Mouse (Mus musculus): Measurements from ENCODE around the gene Kcnj3. TPM values are rescaled to one million over a fixed set of nuclear protein-coding genes. Genes with fewer than 3 reads are reported as not detected.
"Not testable (repeated sequence)": the region's sequence is repeated elsewhere in the genome, so short reads cannot be mapped to it uniquely, and the experiment has no call there.

Gene Kcnj3
- polyA plus RNA-seq, 1 experiment from 2014 or later: 0.84 TPM

- ATAC-seq (ENCODE audit: borderline replicate concordance, extremely low read depth, low FRiP score, low TSS enrichment): no peak
- H3K4me1 ChIP-seq: no peaks in the 10 kb centered on the region
Observed at GRCm38 (mm10) chr2:55450774-55451173, 15.0 kb downstream of the Kcnj3 start.

GRCm38 (mm10) chr2:55459195-55459594 lies 23.4 kb downstream of the Kcnj3 start:
- Histone ChIP-seq H3K4me3 (no peak overlapping the region), H3K27me3 (no peaks in the 10 kb centered on the region), H3K27ac (no peak overlapping the region), H3K9ac (no peak overlapping the region), H3K4me1 (no peaks in the 10 kb centered on the region), H3K36me3 (no peaks in the 10 kb centered on the region), H3K9me3 (no peaks in the 10 kb centered on the region), H3K4me2 (no peak overlapping the region)
- ATAC-seq (ENCODE audit: borderline replicate concordance, extremely low read depth, low FRiP score, low TSS enrichment): no peak
- 81% methylated on average over 2 of the region's 2 CpGs for WGBS

More at GRCm38 (mm10) chr2:55450774-55451173, 15.0 kb downstream of the Kcnj3 start:
- Histone ChIP-seq H3K4me2 (no peak overlapping the region), H3K9me3 (no peaks in the 10 kb centered on the region), H3K4me3 (no peak overlapping the region), H3K36me3 (no peaks in the 10 kb centered on the region), H3K27ac (no peak overlapping the region), H3K9ac (no peak overlapping the region), H3K27me3 (no peaks in the 10 kb centered on the region)
- WGBS: 50% methylated on average over 1 of the region's 1 CpGs

- WGBS: 54% methylated on average over 2 of the region's 2 CpGs
Observed at GRCm38 (mm10) chr2:55469141-55469540, 33.4 kb downstream of the Kcnj3 start.

GRCm38 (mm10) chr2:55470006-55470405 lies 34.2 kb downstream of the Kcnj3 start:
- Histone ChIP-seq H3K4me1 (no peaks in the 10 kb centered on the region), H3K4me3 (no peak overlapping the region), H3K9me3 (no peaks in the 10 kb centered on the region), H3K9ac (no peak overlapping the region), H3K27ac (no peak overlapping the region), H3K4me2 (no peak overlapping the region), H3K36me3 (no peaks in the 10 kb centered on the region), H3K27me3 (no peaks in the 10 kb centered on the region)
- ATAC-seq (ENCODE audit: borderline replicate concordance, extremely low read depth, low FRiP score, low TSS enrichment): no peak
- 68% methylated on average over 2 of the region's 2 CpGs for WGBS

More at GRCm38 (mm10) chr2:55469141-55469540, 33.4 kb downstream of the Kcnj3 start:
- Histone ChIP-seq H3K4me3 (no peak overlapping the region), H3K27ac (no peak overlapping the region), H3K4me2 (no peak overlapping the region), H3K27me3 (no peaks in the 10 kb centered on the region), H3K4me1 (no peaks in the 10 kb centered on the region), H3K9me3 (no peaks in the 10 kb centered on the region), H3K36me3 (no peaks in the 10 kb centered on the region), H3K9ac (no peak overlapping the region)
- ATAC-seq (ENCODE audit: borderline replicate concordance, extremely low read depth, low FRiP score, low TSS enrichment): no peak

GRCm38 (mm10) chr2:55479511-55479910 lies 43.7 kb downstream of the Kcnj3 start:
- Histone ChIP-seq H3K9me3 (no peaks in the 10 kb centered on the region), H3K36me3 (no peaks in the 10 kb centered on the region), H3K4me3 (no peak overlapping the region), H3K9ac (no peak overlapping the region), H3K4me1 (no peaks in the 10 kb centered on the region), H3K27me3 (no peaks in the 10 kb centered on the region), H3K4me2 (no peak overlapping the region), H3K27ac (no peak overlapping the region)
- no peak for ATAC-seq (ENCODE audit: borderline replicate concordance, extremely low read depth, low FRiP score, low TSS enrichment)
- 71% methylated on average over 4 of the region's 4 CpGs for WGBS

- no peaks in the 10 kb centered on the region for H3K4me1 ChIP-seq
- no peak overlapping the region for H3K27ac ChIP-seq
- no peak for ATAC-seq (ENCODE audit: borderline replicate concordance, extremely low read depth, low FRiP score, low TSS enrichment)
- H3K9me3 ChIP-seq: no peaks in the 10 kb centered on the region
- WGBS: 62% methylated on average over 4 of the region's 4 CpGs
- H3K36me3 ChIP-seq: no peaks in the 10 kb centered on the region
- H3K4me3 ChIP-seq: no peak overlapping the region
- no peak overlapping the region for H3K9ac ChIP-seq
- no peaks in the 10 kb centered on the region for H3K27me3 ChIP-seq
- no peak overlapping the region for H3K4me2 ChIP-seq
Observed at GRCm38 (mm10) chr2:55479933-55480601, 44.3 kb downstream of the Kcnj3 start.

- Histone ChIP-seq H3K9me3 (no peaks in the 10 kb centered on the region), H3K4me1 (no peaks in the 10 kb centered on the region), H3K36me3 (no peaks in the 10 kb centered on the region), H3K4me2 (no peak overlapping the region), H3K27me3 (no peaks in the 10 kb centered on the region), H3K4me3 (no peak overlapping the region), H3K27ac (no peak overlapping the region), H3K9ac (no peak overlapping the region)
- ATAC-seq (ENCODE audit: borderline replicate concordance, extremely low read depth, low FRiP score, low TSS enrichment): no peak
Observed at GRCm38 (mm10) chr2:55480602-55480965, 44.8 kb downstream of the Kcnj3 start.

GRCm38 (mm10) chr2:55485500-55486129 lies 49.8 kb downstream of the Kcnj3 start:
- not testable (repeated sequence) for H3K36me3 ChIP-seq; H3K27me3 ChIP-seq; H3K9me3 ChIP-seq; H3K4me1 ChIP-seq; H3K4me2 ChIP-seq; H3K9ac ChIP-seq; H3K27ac ChIP-seq; ATAC-seq (ENCODE audit: borderline replicate concordance, extremely low read depth, low FRiP score, low TSS enrichment); H3K4me3 ChIP-seq
- WGBS: 78% methylated on average over 7 of the region's 7 CpGs

- no peaks in the 10 kb centered on the region for H3K27me3 ChIP-seq
- H3K27ac ChIP-seq: no peak overlapping the region
- H3K4me1 ChIP-seq: no peaks in the 10 kb centered on the region
- H3K4me3 ChIP-seq: no peak overlapping the region
- H3K9me3 ChIP-seq: no peaks in the 10 kb centered on the region
- no peak for ATAC-seq (ENCODE audit: borderline replicate concordance, extremely low read depth, low FRiP score, low TSS enrichment)
- WGBS: 49% methylated on average over 9 of the region's 9 CpGs
- no peak overlapping the region for H3K4me2 ChIP-seq
- no peaks in the 10 kb centered on the region for H3K36me3 ChIP-seq
- no peak overlapping the region for H3K9ac ChIP-seq
Observed at GRCm38 (mm10) chr2:55503390-55504176, 67.8 kb downstream of the Kcnj3 start.

- H3K27ac ChIP-seq: no peak overlapping the region
- 87% methylated on average over 1 of the region's 1 CpGs for WGBS
- no peaks in the 10 kb centered on the region for H3K4me1 ChIP-seq
- H3K9me3 ChIP-seq: no peaks in the 10 kb centered on the region
- no peaks in the 10 kb centered on the region for H3K27me3 ChIP-seq
- no peaks in the 10 kb centered on the region for H3K36me3 ChIP-seq
- no peak overlapping the region for H3K9ac ChIP-seq
- ATAC-seq (ENCODE audit: borderline replicate concordance, extremely low read depth, low FRiP score, low TSS enrichment): no peak
- H3K4me3 ChIP-seq: no peak overlapping the region
- H3K4me2 ChIP-seq: no peak overlapping the region
Observed at GRCm38 (mm10) chr2:55505712-55506111, 69.9 kb downstream of the Kcnj3 start.

- ATAC-seq (ENCODE audit: borderline replicate concordance, extremely low read depth, low FRiP score, low TSS enrichment): no peak
- Histone ChIP-seq H3K36me3 (no peaks in the 10 kb centered on the region), H3K27me3 (no peaks in the 10 kb centered on the region), H3K9ac (no peak overlapping the region), H3K4me1 (no peaks in the 10 kb centered on the region), H3K4me3 (no peak overlapping the region), H3K27ac (no peak overlapping the region), H3K4me2 (no peak overlapping the region), H3K9me3 (no peaks in the 10 kb centered on the region)
Observed at GRCm38 (mm10) chr2:55517297-55517696, 81.5 kb downstream of the Kcnj3 start.

All from lung, embryonic 15.5 days (tissue).